Mouse (Mus musculus): Measurements from ENCODE around the gene Stx5a. TPM values are rescaled to one million over a fixed set of nuclear protein-coding genes. Genes with fewer than 3 reads are reported as not detected.
"Not testable (repeated sequence)": the region's sequence is repeated elsewhere in the genome, so short reads cannot be mapped to it uniquely, and the experiment has no call there.

Stx5a gene
- polyA plus RNA-seq, 1 experiment from 2014 or later, result 87.8 TPM

- peak overlapping the region; percentile 97 for H3K27ac ChIP-seq
These were observed 19.2 kb upstream of the Stx5a start for GRCm38 (mm10) chr19:8722021-8722420.

GRCm38 (mm10) chr19:8722559-8722906, 18.7 kb upstream of the Stx5a start:
- Histone ChIP-seq H3K4me3 (peak overlapping the region; percentile 66), H3K27ac (peak overlapping the region; percentile 97), H3K27me3 (ENCODE audit: poor library complexity, severe bottlenecking) (no peaks in the 10 kb centered on the region), H3K9me3 (no peaks in the 10 kb centered on the region), H3K4me1 (peaks cover 36% of the 10 kb centered on the region), H3K36me3 (replicated peaks) (peaks cover 34% of the 10 kb centered on the region)
- DNase-seq (ENCODE audit: extremely low spot score, low spot score), result no peak
- 3% methylated on average over 5 of the region's 5 CpGs for WGBS

More at GRCm38 (mm10) chr19:8722021-8722420, 19.2 kb upstream of the Stx5a start:
- peaks cover 32% of the 10 kb centered on the region for H3K36me3 ChIP-seq (replicated peaks)
- WGBS, result 70% methylated on average over 4 of the region's 4 CpGs
- H3K9me3 ChIP-seq, result no peaks in the 10 kb centered on the region
- H3K4me1 ChIP-seq, result peaks cover 36% of the 10 kb centered on the region
- H3K4me3 ChIP-seq, result peak overlapping the region; percentile 66
- H3K27me3 ChIP-seq (ENCODE audit: poor library complexity, severe bottlenecking), result no peaks in the 10 kb centered on the region
- DNase-seq (ENCODE audit: extremely low spot score, low spot score), result no peak

- Histone ChIP-seq H3K36me3 (replicated peaks) (peaks cover 34% of the 10 kb centered on the region), H3K9me3 (no peaks in the 10 kb centered on the region), H3K27me3 (ENCODE audit: poor library complexity, severe bottlenecking) (no peaks in the 10 kb centered on the region), H3K4me1 (peaks cover 36% of the 10 kb centered on the region), H3K27ac (peak within 1 kb of the TSS; percentile 97), H3K4me3 (peak within 1 kb of the TSS; percentile 66)
- under 1% methylated on average over 50 of the region's 50 CpGs for WGBS
- peak; percentile 97 for DNase-seq (ENCODE audit: extremely low spot score, low spot score)
These were observed 18.2 kb upstream of the Stx5a start, which contains the start of gene Slc3a2 for GRCm38 (mm10) chr19:8722907-8723573. Gene Slc3a2 (minus strand): TSS chr19:8723369.

- DNase-seq (ENCODE audit: extremely low spot score, low spot score), result no peak
- no peaks in the 10 kb centered on the region for H3K9me3 ChIP-seq
- peaks cover 34% of the 10 kb centered on the region for H3K36me3 ChIP-seq (replicated peaks)
- peak overlapping the region; percentile 97 for H3K27ac ChIP-seq
- H3K27me3 ChIP-seq (ENCODE audit: poor library complexity, severe bottlenecking), result no peaks in the 10 kb centered on the region
- peaks cover 36% of the 10 kb centered on the region for H3K4me1 ChIP-seq
- H3K4me3 ChIP-seq, result peak overlapping the region; percentile 66
- under 1% methylated on average over 20 of the region's 20 CpGs for WGBS
These were observed 17.5 kb upstream of the Stx5a start for GRCm38 (mm10) chr19:8723574-8724346.

- Histone ChIP-seq H3K4me3 (peak overlapping the region; percentile 66), H3K36me3 (replicated peaks) (peaks cover 34% of the 10 kb centered on the region), H3K9me3 (no peaks in the 10 kb centered on the region), H3K4me1 (peaks cover 36% of the 10 kb centered on the region), H3K27me3 (ENCODE audit: poor library complexity, severe bottlenecking) (no peaks in the 10 kb centered on the region), H3K27ac (peak overlapping the region; percentile 97)
- WGBS, result 6% methylated on average over 2 of the region's 2 CpGs
- DNase-seq (ENCODE audit: extremely low spot score, low spot score), result no peak
These were observed 16.8 kb upstream of the Stx5a start for GRCm38 (mm10) chr19:8724392-8724791.

GRCm38 (mm10) chr19:8725081-8725613, 16.1 kb upstream of the Stx5a start:
- peak overlapping the region; percentile 66 for H3K4me3 ChIP-seq
- H3K9me3 ChIP-seq, result no peaks in the 10 kb centered on the region
- H3K27ac ChIP-seq, result peak overlapping the region; percentile 97
- H3K36me3 ChIP-seq (replicated peaks), result peaks cover 34% of the 10 kb centered on the region
- H3K4me1 ChIP-seq, result peaks cover 36% of the 10 kb centered on the region
- no peaks in the 10 kb centered on the region for H3K27me3 ChIP-seq (ENCODE audit: poor library complexity, severe bottlenecking)
- WGBS, result 63% methylated on average over 4 of the region's 4 CpGs
- no peak for DNase-seq (ENCODE audit: extremely low spot score, low spot score)

- no peaks in the 10 kb centered on the region for H3K27me3 ChIP-seq (ENCODE audit: poor library complexity, severe bottlenecking)
- H3K9me3 ChIP-seq, result no peaks in the 10 kb centered on the region
- H3K4me3 ChIP-seq, result peak overlapping the region; percentile 66
- peaks cover 34% of the 10 kb centered on the region for H3K36me3 ChIP-seq (replicated peaks)
- WGBS, result 16% methylated on average over 3 of the region's 3 CpGs
- no peak for DNase-seq (ENCODE audit: extremely low spot score, low spot score)
- no peak overlapping the region for H3K27ac ChIP-seq
- peaks cover 28% of the 10 kb centered on the region for H3K4me1 ChIP-seq
These were observed 14.4 kb upstream of the Stx5a start for GRCm38 (mm10) chr19:8726609-8727390.

- peaks cover 21% of the 10 kb centered on the region for H3K4me1 ChIP-seq
- H3K4me3 ChIP-seq, result no peak overlapping the region
- no peak overlapping the region for H3K27ac ChIP-seq
- H3K27me3 ChIP-seq (ENCODE audit: poor library complexity, severe bottlenecking), result no peaks in the 10 kb centered on the region
- 23% methylated on average over 5 of the region's 5 CpGs for WGBS
- no peak for DNase-seq (ENCODE audit: extremely low spot score, low spot score)
- H3K36me3 ChIP-seq (replicated peaks), result peaks cover 34% of the 10 kb centered on the region
- H3K9me3 ChIP-seq, result no peaks in the 10 kb centered on the region
These were observed 13.6 kb upstream of the Stx5a start for GRCm38 (mm10) chr19:8727495-8728114.

- H3K27ac ChIP-seq; H3K4me3 ChIP-seq; H3K27me3 ChIP-seq (ENCODE audit: poor library complexity, severe bottlenecking); H3K9me3 ChIP-seq; DNase-seq (ENCODE audit: extremely low spot score, low spot score): not testable (repeated sequence)
- H3K36me3 ChIP-seq (replicated peaks), result peaks cover 34% of the 10 kb centered on the region
- H3K4me1 ChIP-seq, result peaks cover 21% of the 10 kb centered on the region
- WGBS, result 53% methylated on average over 3 of the region's 3 CpGs
These were observed 12.7 kb upstream of the Stx5a start for GRCm38 (mm10) chr19:8728335-8729099.

GRCm38 (mm10) chr19:8734334-8734733, 6.9 kb upstream of the Stx5a start:
- Histone ChIP-seq H3K36me3 (replicated peaks) (peaks cover 23% of the 10 kb centered on the region), H3K4me3 (no peak overlapping the region; the same call in 1 of the 2 replicates), H3K27ac (no peak overlapping the region), H3K4me1 (peaks cover 17% of the 10 kb centered on the region), H3K27me3 (ENCODE audit: poor library complexity, severe bottlenecking) (no peaks in the 10 kb centered on the region), H3K9me3 (no peaks in the 10 kb centered on the region)
- DNase-seq (ENCODE audit: extremely low spot score, low spot score), result no peak
- WGBS, result 77% methylated on average over 3 of the region's 3 CpGs

GRCm38 (mm10) chr19:8735389-8736159, 5.6 kb upstream of the Stx5a start, which contains the start of gene Wdr74:
Gene Wdr74 (plus strand): TSS chr19:8735827.
- Histone ChIP-seq H3K27ac (peak within 1 kb of the TSS; percentile 88), H3K9me3 (no peaks in the 10 kb centered on the region), H3K27me3 (ENCODE audit: poor library complexity, severe bottlenecking) (no peaks in the 10 kb centered on the region), H3K4me3 (peak within 1 kb of the TSS; percentile 88), H3K36me3 (replicated peaks) (peaks cover 36% of the 10 kb centered on the region), H3K4me1 (peaks cover 24% of the 10 kb centered on the region)
- peak; percentile 90 for DNase-seq (ENCODE audit: extremely low spot score, low spot score)
- under 1% methylated on average over 32 of the region's 32 CpGs for WGBS
